In genomic region chr15:83691901-83692361, GRCm38 (mm10) we compare ENCODE assay signal across 13 mouse cellular contexts. TPM values are rescaled to one million over a fixed set of nuclear protein-coding genes. Genes with fewer than 3 reads are reported as not detected.
A peak's percentile ranks its signal among the peaks of the same experiment; 100 is the strongest.
DNase-seq lines count a peak whose midpoint lies in the region; ATAC-seq and TF ChIP-seq lines count a peak whose summit lies in the region.
"Had no signal": no experiment of that assay in that cellular context is flagged by ENCODE, and none has a peak within 500 bp of the region (broad histone marks: within the 10 kb centered on the region; RNA-seq: fewer than 3 reads in every experiment).

No protein-coding gene starts in this region.

- no peaks in the 10 kb centered on the region for H3K4me1 ChIP-seq in lung, adult 2 months (ENCODE audit: control insufficient read depth, insufficient read depth, low read length)
- no peaks in the 10 kb centered on the region for H3K4me1 ChIP-seq in liver, postnatal 0 days (ENCODE audit: insufficient read depth)

- no peak for ATAC-seq in liver, postnatal 0 days

- H3K9ac ChIP-seq in liver, postnatal 0 days (replicated peaks), result no peak overlapping the region

- no peaks in the 10 kb centered on the region for H3K27me3 ChIP-seq in liver, postnatal 0 days (ENCODE audit: insufficient read depth, low read length)

- no peak for TF ChIP-seq POLR2A in lung, adult 2 months (IDR thresholded peaks at IDR 0.05; ENCODE audit: borderline replicate concordance, extremely low read depth, low read depth, low read length)

- no peak overlapping the region for H3K4me2 ChIP-seq in liver, postnatal 0 days (ENCODE audit: low read depth, low read length)

- H3K36me3 ChIP-seq in liver, postnatal 0 days (replicated peaks; ENCODE audit: insufficient read depth, low read length), result no peaks in the 10 kb centered on the region

- 57% methylated on average over 8 of the region's 8 CpGs for WGBS in lung, adult 2 months
- WGBS in liver, postnatal 0 days (ENCODE audit: insufficient replicate concordance), result 65% methylated on average over 8 of the region's 8 CpGs

- H3K9me3 ChIP-seq in liver, postnatal 0 days (ENCODE audit: low read length), result no peaks in the 10 kb centered on the region

- intact Hi-C loops in gastrocnemius, postnatal 14 days (cut with DNase I; ENCODE audit: low total_unique reads), result no loop called here
- intact Hi-C loops in gastrocnemius, postnatal 36 days (cut with DNase I), result no loop called here
- intact Hi-C loops in heart, postnatal 25 days (cut with DNase I), result no loop called here

- no peak for TF ChIP-seq CTCF in lung, adult 2 months (IDR thresholded peaks at IDR 0.05; ENCODE audit: insufficient read depth, low read length)
- TF ChIP-seq CTCF in liver, postnatal 0 days (IDR thresholded peaks at IDR 0.05; ENCODE audit: low read depth), result no peak

- no peak for TF ChIP-seq EP300 in liver, postnatal 0 days (IDR thresholded peaks at IDR 0.05; ENCODE audit: low read depth)

- no peak overlapping the region for H3K4me3 ChIP-seq in lung, adult 2 months (replicated peaks; ENCODE audit: extremely low read depth, low read depth, low read length)
- H3K4me3 ChIP-seq in liver, postnatal 0 days (ENCODE audit: low read depth, low read length), result no peak overlapping the region
- H3K4me3 ChIP-seq: erythroblast, embryonic 14.5 days; left cerebral cortex, adult 2 months had no signal

- no peak overlapping the region for H3K27ac ChIP-seq in liver, postnatal 0 days (ENCODE audit: low read depth)
- H3K27ac ChIP-seq: left cerebral cortex, adult 2 months had no signal

- peak; percentile 30 for DNase-seq in gastrocnemius, postnatal 14 days
- DNase-seq in gastrocnemius, postnatal 36 days, result no peak
- DNase-seq in lung, postnatal 10 days, result peak; percentile 46
- DNase-seq in lung, adult 2 months, result no peak
- peak; percentile 9 for DNase-seq in heart, postnatal 25 days (ENCODE audit: low spot score)
- DNase-seq in adrenal gland, postnatal 14 days, result no peak
- no peak for DNase-seq in liver
- DNase-seq in liver, postnatal 0 days, result no peak

RNA-seq across cellular contexts. Expression of gene Scube1, which starts 32.9 kb away (rescaled TPM):
- total RNA-seq in gastrocnemius, postnatal 14 days (2021), result 1 to 10 TPM; 1.2 to 1.7 TPM
- under 1 TPM; 0.38 to 0.76 TPM for total RNA-seq in gastrocnemius, postnatal 36 days (2021)
- 17.2 and 18.8 TPM in 2 replicates for polyA plus RNA-seq in lung, adult 2 months (2012; rRNA removed)
- total RNA-seq in heart, postnatal 25 days (2021), result 1 to 10 TPM; 1.1 to 1.2 TPM
- total RNA-seq in adrenal gland, postnatal 14 days (2021), result 5.9 and 6.6 TPM in 2 replicates
- 0.25 and 0.41 TPM in 2 replicates for polyA plus RNA-seq in liver, postnatal 0 days (2015; fragmentation: Nextera tagmentation; extraction: Ambion mirVana)
- total RNA-seq: granulocyte monocyte progenitor cell, adult 5-6 weeks; megakaryocyte-erythroid progenitor cell, adult 5-6 weeks had no signal
- polyA plus RNA-seq: C2C12; erythroblast, embryonic 14.5 days had no signal

Comparison
In these comparisons a context has a peak if more than half of its experiments do, and no peak if none do; other contexts are left out.
1. DNase-seq: peak in gastrocnemius, postnatal 14 days (single experiment), lung, postnatal 10 days (single experiment) and heart, postnatal 25 days (single experiment); none in gastrocnemius, postnatal 36 days (0 of 2), lung, adult 2 months (single experiment), adrenal gland, postnatal 14 days (single experiment), liver (single experiment) and liver, postnatal 0 days (single experiment).